Mouse (Mus musculus) gastrocnemius, adult 2 months (tissue): Measurements from ENCODE around the gene Stard13. TPM values are rescaled to one million over a fixed set of nuclear protein-coding genes. Genes with fewer than 3 reads are reported as not detected.

ENCODE experiments used
- DNase-seq: peaks from one replicate; pipeline ENCODE4 v3.0.0; 2022
- H3K27ac ChIP-seq: fragments of 200-600 bp; 2 replicates; pipeline ENCODE4 v1.8.1; 2022; ENCODE audit warnings: mild to moderate bottlenecking
- H3K4me3 ChIP-seq: fragments of 200-600 bp; 2 replicates; pipeline ENCODE4 v1.8.1; 2022; ENCODE audit warnings: mild to moderate bottlenecking, moderate library complexity
- CTCF ChIP-seq: fragments of 200-600 bp; IDR thresholded peaks from 2 replicates; pipeline ENCODE4 v1.8.1; 2022; ENCODE audit warnings: antibody characterized with exemption, mild to moderate bottlenecking, moderate library complexity
- intact Hi-C: fragments of 180-260 bp; cut with DNase I; formaldehyde crosslinking; loops from one replicate; pipeline ENCODE4 v1.15.1; 2025
- total RNA-seq, 2 experiments: library from RNA; stranded (reverse); gene quantifications; 2 replicates each; pipeline ENCODE4 v1.2.3; 2021

The Stard13 gene
- total RNA-seq, 2 experiments from 2014 or later = 6.7 to 7.4 TPM

DNA sequence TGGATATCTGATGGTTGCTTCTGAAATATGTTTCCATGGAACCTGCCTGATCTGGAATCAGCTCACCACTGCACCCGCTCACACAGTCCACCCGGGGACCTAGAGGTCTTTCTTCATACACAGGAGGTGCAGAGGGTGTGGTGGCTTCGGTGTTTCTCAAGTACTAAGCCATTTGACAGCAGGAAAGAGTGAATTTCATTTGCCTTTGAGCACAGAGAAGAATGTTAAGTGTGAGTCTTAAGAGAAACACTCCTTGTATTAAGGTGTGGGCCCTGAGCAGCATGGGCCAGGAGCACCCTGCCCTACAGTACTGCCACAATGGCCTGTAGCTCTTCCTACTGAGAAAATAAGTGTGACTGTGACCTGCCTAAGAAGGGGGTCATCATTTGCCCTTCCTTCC is 65.4 kb downstream of the Stard13 start:
- no peak overlapping the region for H3K27ac ChIP-seq
- TF ChIP-seq CTCF = no peak
- DNase-seq = no peak
- intact Hi-C loops = no loop called here
- H3K4me3 ChIP-seq = no peak overlapping the region

DNA sequence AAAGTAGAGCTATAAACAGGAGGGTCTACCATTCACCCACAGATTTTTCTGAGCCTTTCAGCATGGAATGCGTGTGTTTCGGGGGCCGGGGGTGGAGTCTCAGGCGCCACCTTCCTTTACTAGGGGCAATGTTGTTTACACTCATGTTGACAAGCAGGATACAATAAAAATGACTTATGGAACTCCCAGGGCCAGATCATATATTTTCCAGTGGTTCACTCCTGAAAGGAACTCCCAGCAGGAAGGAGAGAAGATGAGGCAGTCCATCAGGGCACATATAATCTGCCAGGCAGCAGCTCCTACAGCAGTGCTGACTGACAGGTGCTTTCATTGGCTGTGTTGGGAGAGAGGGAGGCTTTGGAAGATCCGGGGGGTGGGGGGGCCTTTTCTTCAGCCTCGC is 66.0 kb downstream of the Stard13 start:
- H3K4me3 ChIP-seq = no peak overlapping the region
- intact Hi-C loops = no loop called here
- no peak for DNase-seq
- H3K27ac ChIP-seq = no peak overlapping the region
- TF ChIP-seq CTCF = no peak

- no peak for TF ChIP-seq CTCF
- no peak overlapping the region for H3K4me3 ChIP-seq
- intact Hi-C loops = no loop called here
- peak overlapping the region; percentile 59 for H3K27ac ChIP-seq
- DNase-seq = peak; percentile 53
Measured at GRCm38 (mm10) chr5:151166266-151166665, 67.4 kb downstream of the Stard13 start.

DNA sequence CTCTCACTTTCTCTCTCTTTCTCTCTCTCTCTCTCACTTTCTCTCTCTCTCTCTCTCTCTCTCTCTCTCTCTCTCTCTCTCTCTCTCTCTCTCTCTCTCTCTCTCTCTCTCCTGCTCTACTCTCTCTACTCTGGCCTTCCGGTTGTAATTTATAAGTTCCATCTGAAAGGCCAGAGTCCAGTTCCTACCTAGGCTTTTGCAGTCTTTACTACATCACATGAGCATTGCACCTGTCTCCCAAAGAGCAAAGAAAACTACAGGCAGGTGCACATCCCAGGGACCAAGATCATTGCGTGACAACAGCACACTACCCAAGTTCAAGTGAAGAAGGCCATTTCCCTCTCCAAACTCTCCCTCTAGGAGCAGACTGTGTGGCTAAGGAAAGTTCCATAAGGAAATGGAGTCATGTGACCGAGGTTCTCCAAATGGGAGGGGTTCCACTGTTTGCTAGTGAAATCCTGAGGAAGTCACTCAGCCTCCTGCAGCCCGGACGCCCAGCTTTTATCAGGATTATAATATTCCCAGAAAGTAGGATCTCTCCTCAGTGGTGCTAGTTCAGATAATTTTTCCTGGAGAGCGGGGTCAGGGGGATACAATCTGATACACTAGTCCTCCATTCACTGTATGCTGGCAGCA is 68.1 kb downstream of the Stard13 start:
- TF ChIP-seq CTCF = no peak
- peak overlapping the region; percentile 59 for H3K27ac ChIP-seq
- H3K4me3 ChIP-seq = no peak overlapping the region
- intact Hi-C loops = no loop called here
- no peak for DNase-seq

DNA sequence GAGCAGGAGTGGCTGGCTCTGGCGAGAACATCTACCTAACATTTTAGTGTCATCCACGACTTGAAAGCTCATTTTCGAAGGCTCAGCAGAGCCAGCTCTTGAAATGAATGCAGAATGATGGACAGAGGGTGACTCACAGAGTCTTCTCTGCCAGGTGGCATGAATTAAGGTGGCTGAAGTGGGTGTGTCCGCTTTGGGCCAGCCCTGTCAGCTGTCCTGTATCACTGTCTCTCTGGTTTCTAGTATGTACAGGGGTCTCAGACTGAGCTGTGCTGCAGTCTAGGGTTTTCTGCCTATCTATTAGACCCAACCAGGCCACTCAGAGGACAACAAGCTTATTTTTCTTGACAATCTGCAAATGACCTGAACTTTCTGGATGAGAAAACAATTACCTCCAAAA is 68.8 kb downstream of the Stard13 start:
- TF ChIP-seq CTCF = no peak
- H3K4me3 ChIP-seq = no peak overlapping the region
- intact Hi-C loops = no loop called here
- H3K27ac ChIP-seq = peak overlapping the region; percentile 57
- DNase-seq = no peak

GRCm38 (mm10) chr5:151162642-151163041 is 71.0 kb downstream of the Stard13 start:
- intact Hi-C loops = no loop called here
- no peak for TF ChIP-seq CTCF
- no peak for DNase-seq
- Histone ChIP-seq H3K27ac (no peak overlapping the region), H3K4me3 (no peak overlapping the region)

DNA sequence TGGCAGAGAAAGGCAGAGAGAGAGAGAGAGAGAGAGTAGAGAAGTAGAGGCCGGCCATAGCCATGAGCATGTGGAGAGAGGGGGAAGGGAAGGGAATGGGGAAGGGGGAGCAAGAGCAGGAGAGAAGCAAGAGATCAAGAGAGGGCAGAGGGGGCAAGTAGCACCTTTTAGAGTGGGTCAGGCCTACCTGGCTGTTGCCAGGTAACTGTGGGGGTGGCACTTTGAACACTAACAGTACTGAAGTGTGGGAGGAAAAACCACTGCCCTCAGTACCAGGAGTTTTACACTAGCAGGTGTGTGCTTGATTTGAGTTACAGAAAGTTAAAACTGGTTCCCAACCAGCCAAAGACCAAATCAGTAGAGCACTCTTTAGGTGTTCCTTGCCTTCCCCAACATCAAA is 78.4 kb downstream of the Stard13 start:
- TF ChIP-seq CTCF = no peak
- H3K27ac ChIP-seq = peak overlapping the region; percentile 64
- intact Hi-C loops = no loop called here
- no peak overlapping the region for H3K4me3 ChIP-seq
- DNase-seq = no peak

- intact Hi-C loops = no loop called here
Measured at GRCm38 (mm10) chr5:151154780-151155179, 78.9 kb downstream of the Stard13 start.

GRCm38 (mm10) chr5:151154030-151154429 is 79.6 kb downstream of the Stard13 start:
- intact Hi-C loops = no loop called here
- no peak overlapping the region for H3K4me3 ChIP-seq
- no peak overlapping the region; the same call in 1 of the 2 replicates for H3K27ac ChIP-seq
- TF ChIP-seq CTCF = no peak
- no peak for DNase-seq

More at GRCm38 (mm10) chr5:151154780-151155179, 78.9 kb downstream of the Stard13 start:
- peak overlapping the region; percentile 64 for H3K27ac ChIP-seq
- TF ChIP-seq CTCF = no peak
- peak; percentile 63 for DNase-seq
- H3K4me3 ChIP-seq = no peak overlapping the region

GRCm38 (mm10) chr5:151151549-151151948 is 82.1 kb downstream of the Stard13 start:
- no peak overlapping the region for H3K4me3 ChIP-seq
- TF ChIP-seq CTCF = peak; percentile 31; the same call in 1 of the 2 replicates
- peak; percentile 27 for DNase-seq
- intact Hi-C loops = no loop called here
- no peak overlapping the region for H3K27ac ChIP-seq

- no peak overlapping the region for H3K4me3 ChIP-seq
- intact Hi-C loops = no loop called here
- no peak for DNase-seq
- H3K27ac ChIP-seq = no peak overlapping the region
- TF ChIP-seq CTCF = no peak
Measured at GRCm38 (mm10) chr5:151149509-151149908, 84.1 kb downstream of the Stard13 start.

DNA sequence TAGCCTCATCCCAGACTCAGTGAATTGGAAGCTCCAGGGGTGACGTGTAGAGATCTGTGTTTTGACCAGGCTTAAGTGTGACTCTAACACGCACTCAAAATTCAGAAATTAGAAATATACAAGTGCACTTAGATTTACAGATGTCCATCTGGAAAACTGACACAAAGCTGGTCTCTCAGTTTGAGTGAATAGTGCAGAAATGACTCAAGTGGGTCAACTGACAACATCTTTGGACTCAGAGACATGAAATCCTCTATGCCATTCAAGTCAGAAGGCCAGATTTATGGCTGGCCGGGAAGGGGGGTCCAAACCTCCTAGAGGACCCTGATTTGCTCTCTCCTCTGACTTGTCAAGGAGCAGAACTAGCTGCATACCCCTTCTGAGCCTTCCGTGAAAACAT is 85.6 kb downstream of the Stard13 start:
- no peak for DNase-seq
- no peak overlapping the region; the same call in 1 of the 2 replicates for H3K27ac ChIP-seq
- H3K4me3 ChIP-seq = no peak overlapping the region
- TF ChIP-seq CTCF = no peak
- intact Hi-C loops = no loop called here

- intact Hi-C loops = no loop called here
- TF ChIP-seq CTCF = no peak
Measured at GRCm38 (mm10) chr5:151145807-151146206, 87.8 kb downstream of the Stard13 start.

GRCm38 (mm10) chr5:151143955-151144354 is 89.7 kb downstream of the Stard13 start:
- no peak for DNase-seq
- H3K4me3 ChIP-seq = no peak overlapping the region
- intact Hi-C loops = loop anchor here (5.0 kb wide), 3 partner anchors 43 to 467 kb away; no protein-coding TSS in a partner anchor
- no peak for TF ChIP-seq CTCF
- H3K27ac ChIP-seq = peak overlapping the region; percentile 83

More at GRCm38 (mm10) chr5:151145807-151146206, 87.8 kb downstream of the Stard13 start:
- Histone ChIP-seq H3K4me3 (no peak overlapping the region), H3K27ac (no peak overlapping the region)
- no peak for DNase-seq
